Mouse (Mus musculus): ENCODE results near the gene Ifna15. TPM values are rescaled to one million over a fixed set of nuclear protein-coding genes. Genes with fewer than 3 reads are reported as not detected.
"Not testable (repeated sequence)": the region's sequence is repeated elsewhere in the genome, so short reads cannot be mapped to it uniquely, and the experiment has no call there.

Gene Ifna15
- not detected in 2 replicates for polyA plus RNA-seq (2015; fragmentation: Nextera tagmentation; extraction: Ambion mirVana)

GRCm38 (mm10) chr4:88558145-88558544 is at the start of gene Ifna15:
Gene Ifna15, minus strand, starts transcription at chr4:88558245.
- DNase-seq; H3K9ac ChIP-seq; H3K36me3 ChIP-seq; H3K4me2 ChIP-seq; H3K4me1 ChIP-seq (replicated peaks); H3K9me3 ChIP-seq (replicated peaks); ATAC-seq (ENCODE audit: low read depth); H3K4me3 ChIP-seq (replicated peaks); H3K27ac ChIP-seq; H3K27me3 ChIP-seq: not testable (repeated sequence)

- DNase-seq: no peak
- no peak within 1 kb of the TSS for H3K27ac ChIP-seq
- no peak for ATAC-seq (ENCODE audit: low read depth)
Measured at GRCm38 (mm10) chr4:88603276-88603675, 45.2 kb upstream of the Ifna15 start, which contains the start of gene Ifna12. Gene Ifna12, minus strand, starts transcription at chr4:88603376.

GRCm38 (mm10) chr4:88592285-88592684 is 34.2 kb upstream of the Ifna15 start, which contains the start of gene Ifna9:
Gene Ifna9, minus strand, starts transcription at chr4:88592385.
- WGBS (ENCODE audit: insufficient replicate concordance): 50% methylated on average over 1 of the region's 1 CpGs
- H3K4me3 ChIP-seq (replicated peaks): no peak within 1 kb of the TSS
- no peak within 1 kb of the TSS for H3K4me2 ChIP-seq
- ATAC-seq (ENCODE audit: low read depth): no peak
- DNase-seq: no peak
- H3K4me1 ChIP-seq (replicated peaks): no peaks in the 10 kb centered on the region
- no peaks in the 10 kb centered on the region for H3K27me3 ChIP-seq
- no peaks in the 10 kb centered on the region for H3K9me3 ChIP-seq (replicated peaks)
- no peaks in the 10 kb centered on the region for H3K36me3 ChIP-seq
- no peak within 1 kb of the TSS for H3K9ac ChIP-seq
- no peak within 1 kb of the TSS for H3K27ac ChIP-seq

More at GRCm38 (mm10) chr4:88603276-88603675, 45.2 kb upstream of the Ifna15 start, which contains the start of gene Ifna12:
- no peaks in the 10 kb centered on the region for H3K4me1 ChIP-seq (replicated peaks)
- H3K9ac ChIP-seq: no peak within 1 kb of the TSS
- no peak within 1 kb of the TSS for H3K4me2 ChIP-seq
- H3K27me3 ChIP-seq: no peaks in the 10 kb centered on the region
- no peaks in the 10 kb centered on the region for H3K9me3 ChIP-seq (replicated peaks)
- H3K36me3 ChIP-seq: no peaks in the 10 kb centered on the region
- no peak within 1 kb of the TSS for H3K4me3 ChIP-seq (replicated peaks)

GRCm38 (mm10) chr4:88571698-88572097 is 13.7 kb upstream of the Ifna15 start, which contains the start of gene Ifna14:
Gene Ifna14, minus strand, starts transcription at chr4:88571798.
- Histone ChIP-seq H3K4me1 (replicated peaks) (no peaks in the 10 kb centered on the region), H3K27ac (no peak within 1 kb of the TSS), H3K4me2 (no peak within 1 kb of the TSS), H3K36me3 (no peaks in the 10 kb centered on the region), H3K9ac (no peak within 1 kb of the TSS), H3K4me3 (replicated peaks) (no peak within 1 kb of the TSS), H3K27me3 (no peaks in the 10 kb centered on the region), H3K9me3 (replicated peaks) (no peaks in the 10 kb centered on the region)
- ATAC-seq (ENCODE audit: low read depth) (no peak), DNase-seq (no peak)
- WGBS (ENCODE audit: insufficient replicate concordance): 60% methylated on average over 1 of the region's 1 CpGs

- ATAC-seq (ENCODE audit: low read depth): no peak
- 75% methylated on average over 1 of the region's 1 CpGs for WGBS (ENCODE audit: insufficient replicate concordance)
Measured at GRCm38 (mm10) chr4:88561791-88562190, 3.7 kb upstream of the Ifna15 start.

GRCm38 (mm10) chr4:88550161-88550945 is 7.7 kb downstream of the Ifna15 start:
- H3K9me3 ChIP-seq (replicated peaks): no peaks in the 10 kb centered on the region
- peak overlapping the region; percentile 62 for H3K4me3 ChIP-seq (replicated peaks)
- ATAC-seq (ENCODE audit: low read depth) (peak; percentile 96), DNase-seq (peak; percentile 77)
- 0 out of 2 replicates have a peak, but pooled peaks cover 4% of the 10 kb centered on the region for H3K27me3 ChIP-seq
- peaks cover 7% of the 10 kb centered on the region for H3K4me1 ChIP-seq (replicated peaks)
- H3K27ac ChIP-seq: no peak overlapping the region
- H3K36me3 ChIP-seq: no peaks in the 10 kb centered on the region
- 21% methylated on average over 22 of the region's 22 CpGs for WGBS (ENCODE audit: insufficient replicate concordance)
- H3K9ac ChIP-seq: peak overlapping the region; percentile 68
- peak overlapping the region; percentile 78 for H3K4me2 ChIP-seq

More at GRCm38 (mm10) chr4:88561791-88562190, 3.7 kb upstream of the Ifna15 start:
- no peaks in the 10 kb centered on the region for H3K36me3 ChIP-seq
- no peaks in the 10 kb centered on the region for H3K27me3 ChIP-seq
- no peak for DNase-seq
- no peaks in the 10 kb centered on the region for H3K9me3 ChIP-seq (replicated peaks)
- H3K9ac ChIP-seq: no peak overlapping the region
- no peak overlapping the region for H3K27ac ChIP-seq
- H3K4me2 ChIP-seq: no peak overlapping the region
- H3K4me1 ChIP-seq (replicated peaks): no peaks in the 10 kb centered on the region
- no peak overlapping the region for H3K4me3 ChIP-seq (replicated peaks)

GRCm38 (mm10) chr4:88547986-88548385 is 10.1 kb downstream of the Ifna15 start:
- ATAC-seq (ENCODE audit: low read depth) (no peak), DNase-seq (no peak)
- Histone ChIP-seq H3K4me1 (replicated peaks) (peaks cover 7% of the 10 kb centered on the region), H3K4me2 (no peak overlapping the region), H3K27ac (no peak overlapping the region), H3K9me3 (replicated peaks) (no peaks in the 10 kb centered on the region), H3K4me3 (replicated peaks) (no peak overlapping the region), H3K36me3 (no peaks in the 10 kb centered on the region), H3K9ac (no peak overlapping the region), H3K27me3 (0 out of 2 replicates have a peak, but pooled peaks cover 4% of the 10 kb centered on the region)
- WGBS (ENCODE audit: insufficient replicate concordance): 39% methylated on average over 1 of the region's 1 CpGs

GRCm38 (mm10) chr4:88543649-88544234 is 14.3 kb downstream of the Ifna15 start:
- no peaks in the 10 kb centered on the region for H3K9me3 ChIP-seq (replicated peaks)
- WGBS (ENCODE audit: insufficient replicate concordance): 43% methylated on average over 2 of the region's 2 CpGs
- H3K27me3 ChIP-seq: 0 out of 2 replicates have a peak, but pooled peaks cover 4% of the 10 kb centered on the region
- H3K4me3 ChIP-seq (replicated peaks): no peak overlapping the region
- DNase-seq (peak; percentile 3), ATAC-seq (ENCODE audit: low read depth) (peak; percentile 51; the same call in 1 of the 2 replicates)
- H3K4me2 ChIP-seq: no peak overlapping the region
- H3K4me1 ChIP-seq (replicated peaks): no peaks in the 10 kb centered on the region
- H3K9ac ChIP-seq: no peak overlapping the region
- H3K36me3 ChIP-seq: no peaks in the 10 kb centered on the region
- H3K27ac ChIP-seq: no peak overlapping the region

- ATAC-seq (ENCODE audit: low read depth) (no peak), DNase-seq (no peak)
- H3K9me3 ChIP-seq (replicated peaks): no peaks in the 10 kb centered on the region
- H3K4me3 ChIP-seq (replicated peaks): peak overlapping the region; percentile 5; the same call in 1 of the 2 replicates
- H3K4me2 ChIP-seq: peak overlapping the region; percentile 38
- no peaks in the 10 kb centered on the region for H3K36me3 ChIP-seq
- 16% methylated on average over 12 of the region's 12 CpGs for WGBS (ENCODE audit: insufficient replicate concordance)
- peak overlapping the region; percentile 80 for H3K27ac ChIP-seq
- H3K4me1 ChIP-seq (replicated peaks): peaks cover 43% of the 10 kb centered on the region
- H3K9ac ChIP-seq: 0 out of 2 replicates have a peak overlapping the region, but pooled peaks have one; percentile 11
- H3K27me3 ChIP-seq: no peaks in the 10 kb centered on the region
Measured at GRCm38 (mm10) chr4:88537328-88537727, 20.7 kb downstream of the Ifna15 start.

- Histone ChIP-seq H3K27me3 (no peaks in the 10 kb centered on the region), H3K9me3 (replicated peaks) (no peaks in the 10 kb centered on the region), H3K36me3 (no peaks in the 10 kb centered on the region), H3K4me1 (replicated peaks) (peaks cover 43% of the 10 kb centered on the region), H3K27ac (peak overlapping the region; percentile 80), H3K4me3 (replicated peaks) (no peak overlapping the region), H3K4me2 (no peak overlapping the region), H3K9ac (no peak overlapping the region)
- no peak for ATAC-seq (ENCODE audit: low read depth)
- no peak for DNase-seq
- 72% methylated on average over 7 of the region's 7 CpGs for WGBS (ENCODE audit: insufficient replicate concordance)
Measured at GRCm38 (mm10) chr4:88536640-88537039, 21.4 kb downstream of the Ifna15 start.

- ATAC-seq (ENCODE audit: low read depth) (peak; percentile 98), DNase-seq (peak; percentile 43)
- Histone ChIP-seq H3K27me3 (no peaks in the 10 kb centered on the region), H3K4me3 (replicated peaks) (no peak overlapping the region), H3K4me1 (replicated peaks) (peaks cover 43% of the 10 kb centered on the region), H3K9ac (peak overlapping the region; percentile 41; the same call in 1 of the 2 replicates), H3K36me3 (no peaks in the 10 kb centered on the region), H3K27ac (peak overlapping the region; percentile 80), H3K9me3 (replicated peaks) (no peaks in the 10 kb centered on the region), H3K4me2 (peak overlapping the region; percentile 48)
- 20% methylated on average over 1 of the region's 1 CpGs for WGBS (ENCODE audit: insufficient replicate concordance)
Measured at GRCm38 (mm10) chr4:88535742-88536141, 22.3 kb downstream of the Ifna15 start.
